Mouse (Mus musculus) CH12.LX (cell line): ENCODE measurements around the gene Ms4a4d.

ENCODE experiments used
- E2F4 ChIP-seq: IDR thresholded peaks from 2 replicates; pipeline ENCODE4 v1.6.1; 2011; ENCODE audit warnings: low read depth, low read length, improper control_type of control experiment; ENCODE audit not compliant: insufficient replicate concordance
- JUND ChIP-seq: conservative IDR thresholded peaks from 2 replicates; pipeline ENCODE4 v1.6.1; 2011; ENCODE audit warnings: low read depth, low read length, improper control_type of control experiment
- POLR2A ChIP-seq: IDR thresholded peaks from 2 replicates; pipeline ENCODE4 v1.6.1; 2011; ENCODE audit warnings: low read depth, mild to moderate bottlenecking, improper control_type of control experiment, low read length
- SIN3A ChIP-seq: IDR thresholded peaks from 2 replicates; pipeline ENCODE4 v1.6.1; 2012; ENCODE audit warnings: low read length, improper control_type of control experiment, inconsistent platforms

- no peak for TF ChIP-seq E2F4
- TF ChIP-seq POLR2A = no peak
- no peak for TF ChIP-seq SIN3A
- no peak for TF ChIP-seq JUND
Measured at GRCm38 (mm10) chr19:11589205-11589604, 52.6 kb downstream of the Ms4a4d start.
